Mouse (Mus musculus) forebrain, embryonic 15.5 days (tissue): Measurements from ENCODE around the gene Rbbp8nl. TPM values are rescaled to one million over a fixed set of nuclear protein-coding genes. Genes with fewer than 3 reads are reported as not detected.

Experiments
- ATAC-seq: fragments of 200-750 bp; cut with Nextera tagmentation; replicated peaks from 2 replicates; pipeline ENCODE4 v1.8.0; 2017; ENCODE audit warnings: mild to moderate bottlenecking, moderate TSS enrichment, moderate library complexity
- H3K27ac ChIP-seq: fragments of 300-500 bp; sonication (generic); replicated peaks from 2 replicates; pipeline ENCODE4 v1.5.1; 2015; ENCODE audit warnings: mild to moderate bottlenecking, inconsistent platforms
- H3K27me3 ChIP-seq: fragments of 300-500 bp; sonication (generic); 2 replicates; pipeline ENCODE4 v1.6.1; 2015; ENCODE audit warnings: inconsistent platforms
- H3K36me3 ChIP-seq: fragments of 300-500 bp; sonication (generic); 2 replicates; pipeline ENCODE4 v1.6.1; 2015; ENCODE audit warnings: mild to moderate bottlenecking, inconsistent platforms
- H3K4me1 ChIP-seq: fragments of 300-500 bp; sonication (generic); 2 replicates; pipeline ENCODE4 v1.6.1; 2015; ENCODE audit warnings: inconsistent platforms
- H3K4me2 ChIP-seq: fragments of 300-500 bp; sonication (generic); replicated peaks from 2 replicates; pipeline ENCODE4 v1.6.1; 2015; ENCODE audit warnings: mild to moderate bottlenecking, inconsistent platforms
- H3K4me3 ChIP-seq: fragments of 300-500 bp; sonication (generic); 2 replicates; pipeline ENCODE4 v1.5.1; 2015; ENCODE audit warnings: mild to moderate bottlenecking, inconsistent platforms
- H3K9ac ChIP-seq: fragments of 300-500 bp; sonication (generic); replicated peaks from 2 replicates; pipeline ENCODE4 v1.6.1; 2015; ENCODE audit warnings: mild to moderate bottlenecking, inconsistent platforms
- H3K9me3 ChIP-seq: fragments of 300-500 bp; sonication (generic); 2 replicates; pipeline ENCODE4 v1.6.1; 2016; ENCODE audit warnings: inconsistent platforms
- WGBS: fragments of 180-500 bp; shearing (Covaris S2); methylation state at CpG from one replicate; pipeline ENCODE4 v1.1.7; 2015; ENCODE audit warnings: mixed read lengths; 5-methylcytosine and 5-hydroxymethylcytosine counted together
- polyA plus RNA-seq: library from polyadenylated mRNA; unstranded; fragments of >200 nt; fragmentation: Nextera tagmentation; extraction: Ambion mirVana; gene quantifications from 2 replicates; pipeline ENCODE4 v1.2.1, GENCODE M21; 2015

Gene Rbbp8nl
- polyA plus RNA-seq, 1 experiment from 2014 or later: not detected

DNA sequence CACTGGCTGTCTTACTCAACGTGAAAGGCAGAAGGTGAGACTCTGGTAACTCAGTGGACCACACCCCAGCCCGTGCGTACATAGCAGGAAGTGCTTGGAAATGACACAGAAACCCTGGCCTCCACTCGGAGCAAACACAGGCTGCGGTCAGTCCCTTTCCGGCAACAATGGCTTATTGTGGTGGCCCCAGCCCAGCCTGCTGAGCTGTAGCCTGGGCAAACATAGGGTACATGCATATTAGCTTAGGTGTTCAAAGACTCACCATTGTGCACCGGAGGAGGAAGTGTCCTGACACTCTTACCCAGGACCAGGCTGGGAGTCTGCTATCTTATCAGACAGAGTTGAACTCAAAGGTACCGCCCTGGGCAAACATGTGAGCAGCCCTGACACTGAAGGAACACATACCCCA is 12.8 kb downstream of the Rbbp8nl start:
- Histone ChIP-seq H3K36me3 (no peaks in the 10 kb centered on the region), H3K27me3 (no peaks in the 10 kb centered on the region), H3K9me3 (no peaks in the 10 kb centered on the region), H3K4me3 (no peak overlapping the region), H3K27ac (no peak overlapping the region), H3K4me1 (peaks cover 15% of the 10 kb centered on the region), H3K9ac (no peak overlapping the region), H3K4me2 (no peak overlapping the region)
- ATAC-seq: no peak
- 74% methylated on average over 8 of the region's 8 CpGs for WGBS

DNA sequence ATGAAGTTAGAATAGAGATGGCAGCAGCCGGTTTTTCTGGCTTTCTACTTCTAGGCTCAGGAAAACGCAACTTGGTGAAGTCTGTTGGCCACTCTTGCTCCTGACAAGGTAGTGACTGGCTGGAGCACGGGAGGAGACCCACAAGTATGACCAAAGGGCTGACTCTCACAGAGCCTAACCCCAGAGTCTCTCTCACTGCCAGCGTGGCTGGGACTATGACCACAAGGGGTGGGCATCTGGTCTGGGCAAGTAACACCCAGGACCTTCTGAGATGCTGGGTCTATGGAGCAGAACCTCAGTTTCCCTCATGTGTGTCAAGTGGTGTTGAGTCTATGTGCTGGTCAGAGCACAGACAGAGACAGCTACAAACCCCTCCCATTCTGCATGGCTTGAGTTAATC is 13.3 kb downstream of the Rbbp8nl start:
- no peaks in the 10 kb centered on the region for H3K36me3 ChIP-seq
- H3K27ac ChIP-seq: no peak overlapping the region
- ATAC-seq: no peak
- H3K4me3 ChIP-seq: no peak overlapping the region
- no peaks in the 10 kb centered on the region for H3K9me3 ChIP-seq
- H3K27me3 ChIP-seq: no peaks in the 10 kb centered on the region
- H3K4me2 ChIP-seq: no peak overlapping the region
- whole genome bisulfite sequencing: 66% methylated on average over 4 of the region's 4 CpGs
- no peak overlapping the region for H3K9ac ChIP-seq
- H3K4me1 ChIP-seq: peaks cover 20% of the 10 kb centered on the region

DNA sequence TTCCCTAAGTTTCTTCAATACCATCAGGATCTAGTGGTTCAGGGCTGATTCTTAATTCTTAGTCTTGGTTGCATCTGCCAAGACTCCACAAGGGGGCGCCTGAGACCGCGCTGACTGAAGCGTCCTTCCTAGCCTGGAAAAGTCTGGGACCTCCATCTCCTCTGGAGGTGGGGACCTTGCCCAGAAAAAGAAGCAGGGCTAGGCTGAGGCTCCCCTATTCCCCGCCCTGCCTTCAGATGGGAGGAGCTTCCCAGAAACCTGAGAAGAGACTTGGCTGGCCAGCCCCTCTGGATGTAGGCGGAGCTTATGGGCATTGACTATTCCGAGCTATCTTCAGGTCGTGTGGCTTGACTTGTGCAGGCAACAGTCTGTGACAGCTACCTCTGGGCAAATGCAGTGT is 13.8 kb downstream of the Rbbp8nl start:
- no peaks in the 10 kb centered on the region for H3K9me3 ChIP-seq
- WGBS: 1% methylated on average over 8 of the region's 8 CpGs
- H3K36me3 ChIP-seq: no peaks in the 10 kb centered on the region
- no peak overlapping the region for H3K4me3 ChIP-seq
- H3K9ac ChIP-seq: no peak overlapping the region
- no peaks in the 10 kb centered on the region for H3K27me3 ChIP-seq
- ATAC-seq: peak; percentile 27; the same call in 1 of the 2 replicates
- H3K27ac ChIP-seq: no peak overlapping the region
- H3K4me2 ChIP-seq: peak overlapping the region; percentile 12; the same call in 1 of the 2 replicates
- H3K4me1 ChIP-seq: peaks cover 26% of the 10 kb centered on the region

DNA sequence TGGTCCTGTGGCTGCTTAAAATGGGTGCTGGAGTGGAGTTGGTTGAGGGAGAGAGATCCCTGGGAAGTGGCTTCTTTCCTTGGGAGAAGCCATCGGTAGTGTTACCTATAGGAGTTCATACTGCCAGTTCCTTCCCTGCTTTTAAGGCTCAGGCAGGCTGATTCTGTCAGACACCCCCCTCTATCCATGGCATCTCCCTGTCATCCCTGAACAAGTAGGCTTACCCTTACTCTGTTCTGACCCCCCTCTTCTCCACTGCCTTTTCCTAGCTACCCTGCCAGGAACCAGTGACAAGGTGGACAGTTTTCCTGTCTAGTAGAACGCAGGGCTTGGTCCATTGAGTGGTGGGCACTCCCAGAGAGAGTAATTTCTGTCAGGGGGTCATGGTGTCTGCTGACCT is 15.2 kb downstream of the Rbbp8nl start:
- no peak for ATAC-seq
- Histone ChIP-seq H3K4me1 (peaks cover 27% of the 10 kb centered on the region), H3K9me3 (no peaks in the 10 kb centered on the region), H3K27me3 (no peaks in the 10 kb centered on the region), H3K27ac (no peak overlapping the region), H3K36me3 (no peaks in the 10 kb centered on the region), H3K4me3 (no peak overlapping the region), H3K9ac (no peak overlapping the region), H3K4me2 (no peak overlapping the region)
- 90% methylated on average over 2 of the region's 2 CpGs for WGBS

DNA sequence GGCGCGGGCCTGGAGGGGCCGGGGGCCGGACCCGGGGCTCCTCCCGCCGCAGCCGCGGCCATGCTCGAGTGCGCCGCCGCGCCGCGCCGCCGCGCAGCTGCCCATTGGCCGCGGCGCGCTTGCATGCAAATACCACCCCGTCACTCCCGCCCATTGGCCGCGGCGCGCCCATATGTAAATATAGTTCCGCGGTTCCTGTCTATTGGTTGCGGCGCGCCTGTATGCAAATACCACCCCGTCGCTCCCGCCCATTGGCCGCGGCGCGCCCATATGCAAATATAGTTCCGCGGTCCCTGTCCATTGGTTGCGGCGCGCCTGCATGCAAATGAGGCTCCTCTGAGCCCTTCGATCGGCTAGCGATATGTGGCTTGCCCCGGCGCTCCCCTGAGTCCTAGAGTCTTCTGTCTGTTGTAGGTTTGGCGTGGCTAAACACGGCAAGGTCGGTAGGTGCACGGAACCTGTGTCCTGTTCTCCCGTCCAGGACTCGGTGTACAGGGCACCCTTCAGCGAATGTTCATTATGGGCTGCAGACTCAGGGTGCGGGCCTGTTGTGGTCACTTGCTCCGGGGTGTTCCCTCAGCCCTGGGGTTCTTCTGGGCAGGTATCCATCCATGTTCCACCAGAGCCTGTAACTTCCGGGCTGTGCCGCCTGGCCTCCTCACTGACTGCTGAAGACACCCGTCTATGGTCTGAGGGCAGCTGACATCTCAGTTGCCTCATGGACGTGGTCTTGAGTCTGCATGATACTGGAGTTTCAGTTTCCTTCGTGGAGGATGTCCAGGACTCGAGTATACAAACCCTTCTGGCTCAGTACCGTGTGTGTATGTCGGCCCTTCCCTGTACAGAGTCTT is 16.1 kb downstream of the Rbbp8nl start, which contains the start of gene Cables2:
Gene Cables2, minus strand, starts transcription at position 103 of the 851 bp plus-strand sequence.
- Histone ChIP-seq H3K4me1 (peaks cover 27% of the 10 kb centered on the region), H3K27me3 (no peaks in the 10 kb centered on the region), H3K9me3 (no peaks in the 10 kb centered on the region), H3K9ac (peak within 1 kb of the TSS; percentile 93), H3K27ac (peak within 1 kb of the TSS; percentile 72), H3K4me2 (peak within 1 kb of the TSS; percentile 95), H3K4me3 (peak within 1 kb of the TSS; percentile 95), H3K36me3 (no peaks in the 10 kb centered on the region)
- peak; percentile 96 for ATAC-seq
- WGBS: 8% methylated on average over 66 of the region's 68 CpGs

DNA sequence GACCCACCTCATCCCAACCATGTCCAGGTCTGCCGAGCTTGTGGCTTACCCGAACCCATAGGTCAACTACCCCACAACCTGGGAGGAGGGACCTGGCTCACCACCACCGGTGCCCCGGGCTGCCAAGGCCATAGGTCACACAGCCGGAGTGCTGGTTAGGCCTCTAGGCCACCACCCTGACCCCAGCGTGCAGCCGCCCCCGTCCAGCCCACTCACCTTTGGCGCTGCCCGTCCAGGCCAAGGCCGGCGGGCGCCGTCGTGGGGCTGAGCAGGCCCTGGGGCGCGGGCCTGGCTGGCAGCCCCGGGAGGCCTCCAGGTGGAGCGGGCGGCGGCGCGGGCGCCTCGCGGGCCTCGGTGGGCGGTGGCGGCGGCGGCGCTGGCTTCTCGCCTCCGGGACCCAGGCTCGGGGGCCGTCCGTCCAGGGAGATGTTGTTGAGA is 16.8 kb downstream of the Rbbp8nl start:
- ATAC-seq: peak; percentile 35
- H3K4me1 ChIP-seq: peaks cover 30% of the 10 kb centered on the region
- peak overlapping the region; percentile 93 for H3K9ac ChIP-seq
- H3K4me2 ChIP-seq: peak overlapping the region; percentile 95
- no peaks in the 10 kb centered on the region for H3K27me3 ChIP-seq
- peak overlapping the region; percentile 95 for H3K4me3 ChIP-seq
- H3K27ac ChIP-seq: peak overlapping the region; percentile 72
- under 1% methylated on average over 34 of the region's 37 CpGs for WGBS
- H3K36me3 ChIP-seq: no peaks in the 10 kb centered on the region
- no peaks in the 10 kb centered on the region for H3K9me3 ChIP-seq

DNA sequence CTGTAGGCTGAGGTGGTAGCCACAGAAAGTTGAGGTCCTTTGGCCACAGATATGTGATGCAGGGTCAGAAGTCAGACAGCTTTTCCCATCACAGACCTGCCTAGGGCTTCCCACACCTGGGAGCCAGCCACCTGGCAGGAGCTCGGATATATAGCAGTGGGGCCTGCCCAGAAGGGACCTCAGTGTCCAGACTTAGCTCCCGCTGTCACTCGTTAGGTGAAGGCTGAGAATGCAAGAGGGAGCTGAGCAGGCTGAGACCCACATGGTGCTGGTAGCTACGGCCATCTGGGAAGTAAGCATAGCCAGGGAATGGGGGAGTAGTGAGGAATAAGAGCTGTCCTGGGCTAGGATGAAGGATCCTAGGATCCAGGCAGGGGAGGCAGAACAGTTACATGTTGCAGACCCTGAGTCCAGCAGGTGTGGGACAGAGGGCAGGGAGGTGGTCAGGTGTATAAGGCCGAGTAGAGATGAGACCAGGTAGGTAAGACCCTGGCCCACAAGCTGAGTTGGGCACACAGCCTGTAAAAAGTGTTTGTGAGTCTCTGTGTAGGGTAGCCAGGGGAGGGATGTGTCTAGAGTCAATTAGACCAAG is 17.8 kb downstream of the Rbbp8nl start:
- H3K9ac ChIP-seq: peak overlapping the region; percentile 93
- 63% methylated on average over 5 of the region's 5 CpGs for WGBS

DNA sequence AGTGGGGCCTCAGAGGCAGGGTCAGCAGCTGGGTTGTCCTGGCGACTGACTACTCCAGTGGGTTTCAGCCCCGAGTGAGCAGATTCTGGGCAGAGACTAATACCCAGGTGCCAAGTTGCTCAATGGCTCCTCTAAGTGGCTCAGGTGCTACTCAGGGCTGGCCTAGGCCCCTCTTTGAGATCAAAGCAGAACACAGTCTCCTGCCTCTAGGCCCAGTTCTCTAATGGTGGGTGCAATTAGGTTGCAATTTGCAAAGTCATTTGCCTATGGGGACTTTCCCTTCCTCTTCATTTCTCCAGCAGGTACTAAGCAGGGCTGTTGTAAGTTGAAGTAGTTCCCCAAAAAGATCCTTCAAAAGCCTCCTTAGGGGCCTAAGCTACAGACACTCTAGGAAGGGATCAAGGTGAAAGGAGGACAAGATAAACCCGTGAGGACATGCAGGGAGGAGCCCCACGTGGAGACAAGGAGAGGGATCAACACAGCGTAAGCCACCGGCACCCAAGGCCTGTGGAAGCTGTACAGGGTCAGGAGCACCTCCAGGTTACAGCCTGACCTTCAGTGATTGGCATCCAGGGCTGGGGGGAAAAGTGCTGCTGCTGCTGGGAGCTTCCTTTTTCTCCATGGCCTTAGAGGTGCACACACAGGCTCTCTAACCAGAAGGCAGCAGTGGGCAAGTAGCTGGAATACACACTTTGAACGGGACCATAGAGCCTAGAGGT is 19.0 kb downstream of the Rbbp8nl start:
- no peaks in the 10 kb centered on the region for H3K9me3 ChIP-seq
- no peaks in the 10 kb centered on the region; the same call in 1 of the 2 replicates for H3K36me3 ChIP-seq
- H3K27me3 ChIP-seq: no peaks in the 10 kb centered on the region
- no peak overlapping the region for H3K9ac ChIP-seq
- ATAC-seq: no peak
- H3K4me1 ChIP-seq: peaks cover 30% of the 10 kb centered on the region
- no peak overlapping the region for H3K27ac ChIP-seq
- no peak overlapping the region for H3K4me2 ChIP-seq
- WGBS: 84% methylated on average over 7 of the region's 7 CpGs
- no peak overlapping the region for H3K4me3 ChIP-seq

More for the DNA sequence above, 17.8 kb downstream of the Rbbp8nl start:
- Histone ChIP-seq H3K9me3 (no peaks in the 10 kb centered on the region), H3K36me3 (no peaks in the 10 kb centered on the region; the same call in 1 of the 2 replicates), H3K4me2 (peak overlapping the region; percentile 95), H3K27ac (no peak overlapping the region), H3K4me1 (peaks cover 30% of the 10 kb centered on the region), H3K27me3 (no peaks in the 10 kb centered on the region), H3K4me3 (peak overlapping the region; percentile 95)
- no peak for ATAC-seq

DNA sequence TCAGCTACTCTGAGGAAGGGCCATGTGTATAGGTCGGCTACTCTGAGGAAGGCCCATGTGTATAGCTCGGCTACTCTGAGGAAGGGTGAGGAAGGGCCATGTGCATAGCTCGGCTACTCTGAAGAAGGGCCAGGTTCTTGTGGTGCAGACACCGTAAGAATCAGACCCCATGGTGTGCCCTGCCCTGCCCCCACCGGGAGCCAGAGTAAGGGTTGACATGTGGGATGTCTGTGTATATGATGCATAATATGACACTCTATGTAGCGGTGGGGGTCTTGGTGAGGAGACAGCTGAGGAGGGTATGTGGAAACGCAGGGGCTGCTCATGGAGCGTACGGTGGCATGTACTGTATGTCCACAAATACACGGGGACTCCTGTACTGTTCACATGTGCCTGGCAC is 20.4 kb downstream of the Rbbp8nl start:
- no peaks in the 10 kb centered on the region for H3K27me3 ChIP-seq
- no peak overlapping the region for H3K27ac ChIP-seq
- 93% methylated on average over 10 of the region's 10 CpGs for WGBS
- H3K4me1 ChIP-seq: peaks cover 30% of the 10 kb centered on the region
- ATAC-seq: no peak
- H3K4me3 ChIP-seq: no peak overlapping the region
- no peak overlapping the region for H3K9ac ChIP-seq
- H3K4me2 ChIP-seq: no peak overlapping the region
- H3K9me3 ChIP-seq: no peaks in the 10 kb centered on the region
- H3K36me3 ChIP-seq: no peaks in the 10 kb centered on the region; the same call in none of the 2 replicates

DNA sequence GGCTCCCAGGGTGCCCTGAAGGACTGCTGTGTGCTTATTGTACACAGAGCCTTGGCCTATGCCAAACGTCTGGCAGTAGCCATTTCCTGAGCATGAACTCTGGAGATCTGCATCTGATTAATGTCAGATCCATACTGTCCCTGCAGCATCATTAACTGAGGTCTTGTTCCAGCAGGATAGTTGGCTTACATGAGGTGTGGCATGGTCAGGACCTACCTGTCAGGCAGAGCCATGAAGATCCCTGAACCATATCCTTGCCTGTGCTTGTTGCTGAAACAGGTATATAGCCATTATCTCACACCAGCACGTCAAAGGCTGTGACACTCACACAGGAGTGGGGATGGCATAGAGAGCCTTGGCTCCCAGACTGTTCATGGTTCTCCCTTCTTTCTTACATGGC is 21.7 kb downstream of the Rbbp8nl start:
- H3K27me3 ChIP-seq: no peaks in the 10 kb centered on the region
- H3K9me3 ChIP-seq: no peaks in the 10 kb centered on the region
- H3K9ac ChIP-seq: no peak overlapping the region
- H3K4me1 ChIP-seq: peaks cover 25% of the 10 kb centered on the region
- H3K27ac ChIP-seq: no peak overlapping the region
- peaks cover 13% of the 10 kb centered on the region for H3K36me3 ChIP-seq
- no peak overlapping the region for H3K4me2 ChIP-seq
- 65% methylated on average over 2 of the region's 2 CpGs for WGBS
- H3K4me3 ChIP-seq: no peak overlapping the region
- no peak for ATAC-seq

DNA sequence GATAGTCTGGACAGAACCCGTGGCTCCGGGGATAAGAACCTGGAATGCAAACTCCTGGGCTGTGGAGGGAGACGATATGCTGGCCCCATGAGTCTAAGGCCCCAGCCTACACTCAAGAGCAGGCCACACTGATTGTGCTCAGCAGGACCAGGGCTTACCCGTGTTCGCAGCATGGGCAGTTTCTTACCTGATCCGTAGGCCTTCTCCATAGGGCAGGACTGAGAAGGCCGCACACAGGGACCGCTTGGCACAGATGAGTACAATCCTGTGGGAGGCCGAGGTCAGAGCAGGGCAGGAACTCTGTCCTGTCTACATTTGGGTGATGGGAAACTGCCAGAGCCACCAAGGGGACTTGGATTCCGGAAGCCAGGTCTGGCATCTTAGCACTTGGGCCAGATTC is 26.8 kb downstream of the Rbbp8nl start:
- H3K9me3 ChIP-seq: no peaks in the 10 kb centered on the region
- H3K4me2 ChIP-seq: no peak overlapping the region
- H3K27me3 ChIP-seq: no peaks in the 10 kb centered on the region
- H3K4me3 ChIP-seq: no peak overlapping the region
- peaks cover 48% of the 10 kb centered on the region for H3K36me3 ChIP-seq
- ATAC-seq: no peak
- 92% methylated on average over 10 of the region's 10 CpGs for WGBS
- H3K4me1 ChIP-seq: peaks cover 7% of the 10 kb centered on the region
- no peak overlapping the region for H3K9ac ChIP-seq
- H3K27ac ChIP-seq: no peak overlapping the region

DNA sequence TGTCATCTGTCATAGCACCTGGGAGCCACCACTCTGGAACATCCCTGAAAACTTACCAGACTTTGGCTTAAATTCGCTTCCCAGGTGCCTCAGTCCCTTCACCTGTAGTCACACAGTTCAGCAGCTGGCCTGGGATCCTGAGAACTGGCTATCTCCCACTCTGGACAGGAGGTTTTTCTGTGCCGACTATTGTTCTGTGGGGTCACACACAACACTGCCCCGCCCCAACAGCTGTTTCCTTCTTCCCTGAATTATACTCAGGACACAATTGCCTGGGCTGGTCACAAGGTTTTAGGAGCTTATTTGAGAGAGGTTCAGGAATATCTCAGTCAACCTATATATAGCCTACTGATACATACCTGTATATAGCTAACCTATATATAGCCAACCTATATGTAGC is 27.2 kb downstream of the Rbbp8nl start:
- Histone ChIP-seq H3K4me3 (no peak overlapping the region), H3K9me3 (no peaks in the 10 kb centered on the region), H3K27ac (no peak overlapping the region), H3K36me3 (peaks cover 48% of the 10 kb centered on the region), H3K27me3 (no peaks in the 10 kb centered on the region), H3K9ac (no peak overlapping the region), H3K4me2 (no peak overlapping the region), H3K4me1 (peaks cover 11% of the 10 kb centered on the region)
- ATAC-seq: no peak
- WGBS: 78% methylated on average over 3 of the region's 3 CpGs
